Mouse (Mus musculus): ENCODE measurements around the gene Gramd1b. TPM values are rescaled to one million over a fixed set of nuclear protein-coding genes. Genes with fewer than 3 reads are reported as not detected.

Gene Gramd1b
- polyA plus RNA-seq, 1 experiment = 44.2 TPM

- TF ChIP-seq POLR2A (IDR thresholded peaks at IDR 0.05; ENCODE audit: borderline replicate concordance, low read depth, low read length) (no peak), CTCF (IDR thresholded peaks at IDR 0.05; ENCODE audit: low read depth, low read length) (no peak)
- no peak overlapping the region for H3K4me3 ChIP-seq (ENCODE audit: insufficient read depth, low read length)
- peaks cover 6% of the 10 kb centered on the region; the same call in 1 of the 2 replicates for H3K4me1 ChIP-seq (ENCODE audit: control insufficient read depth, insufficient read depth, low read length)
- no peak overlapping the region for H3K27ac ChIP-seq (ENCODE audit: insufficient read depth, low read depth, low read length)
Measured at GRCm38 (mm10) chr9:40405804-40406203, 125.4 kb downstream of the Gramd1b start.

DNA sequence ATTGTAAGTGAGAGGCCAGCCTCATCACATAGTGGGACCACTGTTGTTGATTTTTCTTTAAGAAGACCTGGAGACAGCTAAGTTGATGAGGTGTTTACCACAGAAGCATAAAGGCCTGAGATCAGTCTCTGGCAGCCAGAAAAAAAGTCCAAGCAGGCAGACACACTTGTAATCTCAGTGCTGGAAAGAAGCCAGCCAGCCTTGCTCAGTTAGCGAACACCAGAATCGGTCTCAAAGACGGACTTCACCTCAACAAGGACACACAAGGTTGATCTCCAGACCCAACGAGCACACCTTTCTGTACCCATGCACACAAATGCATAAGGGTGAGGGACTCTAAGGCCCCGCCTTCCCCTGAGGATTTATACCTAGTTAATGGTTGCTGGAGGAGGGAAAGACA lies 125.9 kb downstream of the Gramd1b start:
- H3K4me1 ChIP-seq (ENCODE audit: control insufficient read depth, insufficient read depth, low read length) = peaks cover 9% of the 10 kb centered on the region
- no peak for TF ChIP-seq CTCF (IDR thresholded peaks at IDR 0.05; ENCODE audit: low read depth, low read length)
- no peak for TF ChIP-seq POLR2A (IDR thresholded peaks at IDR 0.05; ENCODE audit: borderline replicate concordance, low read depth, low read length)
- no peak overlapping the region for H3K27ac ChIP-seq (ENCODE audit: insufficient read depth, low read depth, low read length)
- H3K4me3 ChIP-seq (ENCODE audit: insufficient read depth, low read length) = no peak overlapping the region

GRCm38 (mm10) chr9:40404637-40405036 lies 126.5 kb downstream of the Gramd1b start:
- Histone ChIP-seq H3K4me3 (ENCODE audit: insufficient read depth, low read length) (no peak overlapping the region), H3K27ac (ENCODE audit: insufficient read depth, low read depth, low read length) (no peak overlapping the region), H3K4me1 (ENCODE audit: control insufficient read depth, insufficient read depth, low read length) (peaks cover 9% of the 10 kb centered on the region)
- TF ChIP-seq CTCF (IDR thresholded peaks at IDR 0.05; ENCODE audit: low read depth, low read length) = no peak

- peaks cover 9% of the 10 kb centered on the region for H3K4me1 ChIP-seq (ENCODE audit: control insufficient read depth, insufficient read depth, low read length)
- H3K4me3 ChIP-seq (ENCODE audit: insufficient read depth, low read length) = no peak overlapping the region
- TF ChIP-seq POLR2A (IDR thresholded peaks at IDR 0.05; ENCODE audit: borderline replicate concordance, low read depth, low read length) = no peak
- TF ChIP-seq CTCF (IDR thresholded peaks at IDR 0.05; ENCODE audit: low read depth, low read length) = no peak
- H3K27ac ChIP-seq (ENCODE audit: insufficient read depth, low read depth, low read length) = no peak overlapping the region
Measured at GRCm38 (mm10) chr9:40403750-40404149, 127.4 kb downstream of the Gramd1b start.

DNA sequence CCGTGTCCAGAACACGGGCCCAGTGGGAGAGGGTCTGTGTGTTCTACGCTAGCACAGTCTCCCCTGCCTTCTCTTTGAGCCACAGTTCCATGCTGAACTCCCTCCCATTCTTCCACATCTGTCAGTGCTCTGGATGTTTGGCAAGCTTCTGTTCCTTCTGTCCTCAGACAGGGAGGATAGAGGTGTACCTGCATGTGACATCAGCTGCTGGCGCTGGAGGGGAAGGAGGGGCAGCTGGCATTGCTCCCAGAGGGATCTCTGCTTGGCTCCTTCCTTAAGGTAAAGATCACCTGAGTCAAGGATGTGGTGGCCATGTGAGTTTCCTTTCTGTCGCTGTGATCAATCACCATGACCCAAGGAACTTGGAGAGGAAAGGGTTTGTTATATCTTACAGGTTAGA lies 129.4 kb downstream of the Gramd1b start:
- Histone ChIP-seq H3K4me1 (ENCODE audit: control insufficient read depth, insufficient read depth, low read length) (peaks cover 9% of the 10 kb centered on the region), H3K4me3 (ENCODE audit: insufficient read depth, low read length) (no peak overlapping the region), H3K27ac (ENCODE audit: insufficient read depth, low read depth, low read length) (no peak overlapping the region)
- no peak for TF ChIP-seq POLR2A (IDR thresholded peaks at IDR 0.05; ENCODE audit: borderline replicate concordance, low read depth, low read length)
- TF ChIP-seq CTCF (IDR thresholded peaks at IDR 0.05; ENCODE audit: low read depth, low read length) = no peak

- no peak overlapping the region for H3K27ac ChIP-seq (ENCODE audit: insufficient read depth, low read depth, low read length)
- TF ChIP-seq POLR2A (IDR thresholded peaks at IDR 0.05; ENCODE audit: borderline replicate concordance, low read depth, low read length) = no peak
- no peak for TF ChIP-seq CTCF (IDR thresholded peaks at IDR 0.05; ENCODE audit: low read depth, low read length)
- no peak overlapping the region for H3K4me3 ChIP-seq (ENCODE audit: insufficient read depth, low read length)
- peaks cover 9% of the 10 kb centered on the region for H3K4me1 ChIP-seq (ENCODE audit: control insufficient read depth, insufficient read depth, low read length)
Measured at GRCm38 (mm10) chr9:40400854-40401253, 130.3 kb downstream of the Gramd1b start.

DNA sequence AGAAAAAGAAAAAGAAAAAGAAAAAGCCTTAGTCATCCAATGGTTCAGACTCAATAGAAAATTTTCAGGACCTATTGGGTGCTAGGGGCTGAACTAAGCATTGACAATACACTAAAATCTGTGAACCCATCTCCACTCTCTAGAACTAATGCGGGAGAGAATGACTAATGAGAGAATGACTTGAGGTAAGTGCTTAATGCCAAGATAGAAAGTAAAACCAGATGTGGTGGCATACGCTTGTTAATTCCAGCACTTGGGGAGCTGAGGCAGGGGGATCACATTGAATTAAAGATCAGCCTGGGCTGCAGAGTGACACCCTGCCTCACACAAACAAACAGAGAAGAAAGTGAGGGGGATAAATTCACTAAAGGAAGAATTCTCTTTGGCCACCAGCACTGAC lies 131.0 kb downstream of the Gramd1b start:
- Histone ChIP-seq H3K27ac (ENCODE audit: insufficient read depth, low read depth, low read length) (no peak overlapping the region), H3K4me1 (ENCODE audit: control insufficient read depth, insufficient read depth, low read length) (peaks cover 9% of the 10 kb centered on the region), H3K4me3 (ENCODE audit: insufficient read depth, low read length) (no peak overlapping the region)
- TF ChIP-seq CTCF (IDR thresholded peaks at IDR 0.05; ENCODE audit: low read depth, low read length) (no peak), POLR2A (IDR thresholded peaks at IDR 0.05; ENCODE audit: borderline replicate concordance, low read depth, low read length) (no peak)

DNA sequence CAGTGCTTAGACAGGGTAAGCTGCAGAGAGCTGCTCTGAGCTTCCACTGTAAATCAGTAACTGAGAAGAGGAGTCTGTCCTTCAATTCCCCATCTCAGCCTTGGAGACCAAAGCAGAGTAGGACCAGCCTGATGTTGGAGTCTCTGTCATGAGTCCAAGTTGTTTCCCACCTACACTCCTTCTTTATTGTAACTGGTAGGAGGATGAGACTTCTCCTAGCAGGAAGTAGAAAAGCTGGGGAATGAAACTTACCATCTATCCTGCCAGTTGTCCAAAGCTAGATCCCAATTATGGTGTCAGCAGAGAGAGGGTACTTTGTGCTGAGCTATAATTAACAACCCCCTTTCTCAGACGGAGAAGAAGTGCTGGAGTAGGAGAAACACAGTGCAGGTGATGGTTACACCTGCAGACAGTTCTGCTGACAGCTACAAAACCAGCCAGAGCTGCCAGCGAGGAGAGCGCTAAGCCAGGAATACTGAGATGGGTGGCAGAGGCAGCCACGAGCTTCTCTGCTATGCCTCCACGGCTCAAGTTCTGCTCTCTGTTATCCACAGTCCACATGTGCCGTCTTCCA lies 131.7 kb downstream of the Gramd1b start:
- H3K4me3 ChIP-seq (ENCODE audit: insufficient read depth, low read length) = no peak overlapping the region
- no peak overlapping the region for H3K27ac ChIP-seq (ENCODE audit: insufficient read depth, low read depth, low read length)
- peaks cover 9% of the 10 kb centered on the region for H3K4me1 ChIP-seq (ENCODE audit: control insufficient read depth, insufficient read depth, low read length)
- no peak for TF ChIP-seq POLR2A (IDR thresholded peaks at IDR 0.05; ENCODE audit: borderline replicate concordance, low read depth, low read length)

- H3K4me1 ChIP-seq (ENCODE audit: control insufficient read depth, insufficient read depth, low read length) = peaks cover 21% of the 10 kb centered on the region
- no peak overlapping the region for H3K27ac ChIP-seq (ENCODE audit: insufficient read depth, low read depth, low read length)
- no peak overlapping the region for H3K4me3 ChIP-seq (ENCODE audit: insufficient read depth, low read length)
- no peak for TF ChIP-seq POLR2A (IDR thresholded peaks at IDR 0.05; ENCODE audit: borderline replicate concordance, low read depth, low read length)
Measured at GRCm38 (mm10) chr9:40397471-40398245, 133.5 kb downstream of the Gramd1b start.

DNA sequence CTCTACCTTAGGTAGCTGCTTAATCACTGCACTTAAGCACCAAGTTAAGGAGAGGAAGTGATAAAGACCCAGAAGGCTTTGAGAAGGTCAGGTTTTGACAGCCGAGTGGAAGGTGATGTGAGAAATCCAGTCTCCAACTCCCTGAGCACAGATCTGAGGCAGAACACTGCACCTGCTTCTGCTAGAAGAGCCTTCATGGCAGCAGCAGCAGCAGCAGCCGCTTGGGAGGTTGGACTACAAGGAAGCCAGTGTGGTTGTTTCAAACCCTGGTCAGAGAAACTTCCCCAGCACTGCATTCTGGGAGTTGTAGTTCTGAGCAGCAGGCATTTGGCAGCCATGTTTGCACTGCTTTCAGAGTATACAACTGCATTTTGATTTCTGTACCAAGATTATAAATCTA lies 134.1 kb downstream of the Gramd1b start:
- no peak for TF ChIP-seq POLR2A (IDR thresholded peaks at IDR 0.05; ENCODE audit: borderline replicate concordance, low read depth, low read length)
- no peak for TF ChIP-seq CTCF (IDR thresholded peaks at IDR 0.05; ENCODE audit: low read depth, low read length)
- no peak overlapping the region for H3K27ac ChIP-seq (ENCODE audit: insufficient read depth, low read depth, low read length)
- H3K4me3 ChIP-seq (ENCODE audit: insufficient read depth, low read length) = peak overlapping the region; percentile 43
- H3K4me1 ChIP-seq (ENCODE audit: control insufficient read depth, insufficient read depth, low read length) = peaks cover 21% of the 10 kb centered on the region

All from bone marrow macrophage, adult 2 months (primary cell).